Mouse (Mus musculus): Measurements from ENCODE around the gene Phf21b.

GRCm38 (mm10) chr15:84843034-84843433 lies 12.8 kb downstream of the Phf21b start:
- no peak for TF ChIP-seq CTCF (IDR thresholded peaks at IDR 0.05; ENCODE audit: control insufficient read depth, insufficient read depth, insufficient replicate concordance, low read depth, low read length)
- no peak for TF ChIP-seq POLR2A (IDR thresholded peaks at IDR 0.05; ENCODE audit: control insufficient read depth, low read depth, low read length)

All from testis, adult 2 months (tissue).